Mouse (Mus musculus) forebrain, embryonic 13.5 days (tissue): ENCODE measurements around the gene Scrn1. TPM values are rescaled to one million over a fixed set of nuclear protein-coding genes. Genes with fewer than 3 reads are reported as not detected.

Source experiments
- ATAC-seq: fragments of 200-750 bp; cut with Nextera tagmentation; 2 replicates; pipeline ENCODE4 v1.8.0; 2017
- H3K27ac ChIP-seq: fragments of 300-500 bp; sonication (generic); 2 replicates; pipeline ENCODE4 v1.5.1; 2015; ENCODE audit warnings: inconsistent platforms, mild to moderate bottlenecking, moderate library complexity
- H3K27me3 ChIP-seq: fragments of 300-500 bp; sonication (generic); 2 replicates; pipeline ENCODE4 v1.6.1; 2015; ENCODE audit warnings: mild to moderate bottlenecking, inconsistent platforms
- H3K36me3 ChIP-seq: fragments of 300-500 bp; sonication (generic); 2 replicates; pipeline ENCODE4 v1.6.1; 2015; ENCODE audit warnings: mild to moderate bottlenecking, inconsistent platforms; ENCODE audit not compliant: poor library complexity, severe bottlenecking
- H3K4me1 ChIP-seq: fragments of 300-500 bp; sonication (generic); 2 replicates; pipeline ENCODE4 v1.6.1; 2015; ENCODE audit warnings: inconsistent platforms
- H3K4me2 ChIP-seq: fragments of 300-500 bp; sonication (generic); 2 replicates; pipeline ENCODE4 v1.6.1; 2015; ENCODE audit warnings: inconsistent platforms, mild to moderate bottlenecking, moderate library complexity
- H3K4me3 ChIP-seq: fragments of 300-500 bp; sonication (generic); 2 replicates; pipeline ENCODE4 v1.5.1; 2015; ENCODE audit warnings: mild to moderate bottlenecking, inconsistent platforms
- H3K9ac ChIP-seq: fragments of 300-500 bp; sonication (generic); 2 replicates; pipeline ENCODE4 v1.6.1; 2015; ENCODE audit warnings: mild to moderate bottlenecking, inconsistent platforms
- H3K9me3 ChIP-seq: fragments of 300-500 bp; sonication (generic); replicated peaks from 2 replicates; pipeline ENCODE4 v1.6.1; 2016; ENCODE audit warnings: inconsistent platforms
- WGBS: fragments of 180-500 bp; shearing (Covaris S2); methylation state at CpG from one replicate; pipeline ENCODE4 v1.1.7; 2015; 5-methylcytosine and 5-hydroxymethylcytosine counted together
- polyA plus RNA-seq: library from polyadenylated mRNA; unstranded; fragments of >200 nt; fragmentation: Nextera tagmentation; extraction: Ambion mirVana; gene quantifications from 2 replicates; pipeline ENCODE4 v1.2.1, GENCODE M21; 2015

The Scrn1 gene
- polyA plus RNA-seq, 1 experiment from 2014 or later: 129 TPM

DNA sequence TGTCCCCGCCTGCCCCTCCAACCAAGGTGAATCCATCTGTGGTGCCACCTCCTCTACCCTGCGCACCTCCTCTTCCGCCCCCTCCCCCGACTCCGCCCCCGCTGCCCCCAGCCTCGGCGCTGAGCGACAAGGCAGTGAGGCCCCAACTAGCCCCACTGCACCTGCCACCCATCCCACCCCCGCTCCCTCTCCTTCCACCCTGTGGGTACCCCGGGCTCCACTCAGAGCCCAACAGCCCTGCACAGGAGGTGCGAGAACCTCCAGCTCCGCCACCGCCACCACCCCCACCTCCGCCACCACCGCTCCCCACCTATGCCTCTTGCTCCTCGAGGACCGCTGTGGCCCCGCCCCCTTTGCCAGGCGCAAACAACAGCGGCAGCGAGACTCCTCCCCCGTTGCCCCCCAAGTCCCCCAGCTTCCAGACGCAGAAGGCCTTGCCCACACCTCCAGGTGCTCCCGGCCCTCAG lies 80.8 kb downstream of the Scrn1 start:
- H3K4me2 ChIP-seq: peak overlapping the region; percentile 64
- 6% methylated on average over 24 of the region's 25 CpGs for WGBS
- peaks cover 11% of the 10 kb centered on the region for H3K4me1 ChIP-seq
- H3K27me3 ChIP-seq: no peaks in the 10 kb centered on the region
- H3K27ac ChIP-seq: no peak overlapping the region
- peak; percentile 50 for ATAC-seq
- no peaks in the 10 kb centered on the region for H3K36me3 ChIP-seq
- H3K4me3 ChIP-seq: peak overlapping the region; percentile 28
- H3K9ac ChIP-seq: peak overlapping the region; percentile 45
- H3K9me3 ChIP-seq: no peaks in the 10 kb centered on the region

DNA sequence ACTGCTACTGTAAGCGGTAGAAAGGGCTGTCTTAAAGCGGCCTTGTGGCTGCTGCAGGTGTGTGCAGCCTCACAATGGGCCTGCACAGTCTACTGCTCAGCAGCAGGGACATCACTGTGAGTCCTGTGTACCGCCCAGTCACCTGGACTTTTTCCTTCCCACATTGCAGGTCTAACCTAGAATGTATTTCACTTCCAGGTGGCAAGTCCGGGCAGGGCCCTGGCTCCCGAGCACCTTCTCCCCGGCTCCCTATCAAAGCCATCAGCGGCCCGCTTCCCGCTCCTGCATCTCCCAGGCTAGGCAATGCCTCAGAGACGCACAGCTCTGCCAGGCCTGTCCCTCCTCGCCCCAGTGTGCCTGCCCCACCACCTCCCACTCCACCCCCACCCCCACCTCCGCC lies 81.3 kb downstream of the Scrn1 start:
- Histone ChIP-seq H3K36me3 (no peaks in the 10 kb centered on the region), H3K27me3 (no peaks in the 10 kb centered on the region), H3K9me3 (no peaks in the 10 kb centered on the region), H3K4me3 (peak overlapping the region; percentile 28), H3K4me2 (peak overlapping the region; percentile 64), H3K27ac (no peak overlapping the region), H3K9ac (peak overlapping the region; percentile 45), H3K4me1 (peaks cover 11% of the 10 kb centered on the region)
- peak; percentile 65 for ATAC-seq
- 11% methylated on average over 11 of the region's 12 CpGs for WGBS

DNA sequence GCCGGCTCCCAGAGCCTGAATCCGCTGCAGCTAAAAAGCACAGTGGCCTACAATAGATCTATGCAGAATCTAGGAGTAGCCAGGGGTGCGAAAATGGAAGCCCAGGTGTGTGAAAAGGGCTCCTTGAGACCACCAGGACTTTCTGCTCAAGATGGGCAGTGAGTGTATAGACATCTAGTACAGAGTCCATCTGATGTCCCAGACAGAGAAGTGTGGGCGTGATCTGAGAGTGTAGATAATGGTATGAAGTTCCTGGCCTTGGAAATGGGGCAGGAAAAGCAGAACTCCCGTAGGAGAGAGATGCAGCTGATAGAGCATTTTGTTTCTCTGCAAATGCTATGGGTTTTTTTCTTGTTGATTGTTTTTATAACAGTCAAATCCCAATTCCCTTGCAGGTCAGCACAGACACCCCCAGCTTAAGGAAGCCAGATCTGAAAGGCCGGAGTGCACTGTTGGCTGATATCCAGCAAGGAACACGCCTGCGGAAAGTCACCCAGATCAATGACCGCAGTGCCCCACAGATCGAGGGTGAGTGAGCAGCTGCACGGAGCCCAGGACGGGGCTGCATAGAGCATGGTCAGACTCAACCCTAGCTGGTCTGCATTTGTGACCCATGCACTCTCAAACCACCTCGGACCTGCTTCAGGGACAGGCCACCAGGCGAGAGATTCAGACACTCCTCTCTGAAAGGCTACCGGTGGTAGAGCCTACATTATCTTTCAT lies 84.7 kb downstream of the Scrn1 start:
- 85% methylated on average over 15 of the region's 15 CpGs for WGBS
- Histone ChIP-seq H3K27me3 (no peaks in the 10 kb centered on the region), H3K27ac (no peak overlapping the region), H3K4me1 (peaks cover 22% of the 10 kb centered on the region), H3K9ac (no peak overlapping the region), H3K9me3 (no peaks in the 10 kb centered on the region), H3K36me3 (no peaks in the 10 kb centered on the region), H3K4me2 (no peak overlapping the region), H3K4me3 (no peak overlapping the region)
- no peak for ATAC-seq

- Histone ChIP-seq H3K36me3 (no peaks in the 10 kb centered on the region), H3K9me3 (no peaks in the 10 kb centered on the region), H3K27ac (peak overlapping the region; percentile 40), H3K9ac (no peak overlapping the region), H3K27me3 (no peaks in the 10 kb centered on the region), H3K4me1 (peaks cover 19% of the 10 kb centered on the region), H3K4me2 (no peak overlapping the region), H3K4me3 (no peak overlapping the region)
- WGBS: 61% methylated on average over 5 of the region's 5 CpGs
- peak; percentile 61 for ATAC-seq
Observed at GRCm38 (mm10) chr6:54478646-54479324, 87.5 kb downstream of the Scrn1 start.

- no peak for ATAC-seq
- Histone ChIP-seq H3K36me3 (no peaks in the 10 kb centered on the region), H3K9ac (no peak overlapping the region), H3K27ac (no peak overlapping the region), H3K4me1 (peaks cover 19% of the 10 kb centered on the region), H3K4me2 (no peak overlapping the region), H3K27me3 (no peaks in the 10 kb centered on the region), H3K4me3 (no peak overlapping the region), H3K9me3 (no peaks in the 10 kb centered on the region)
- 82% methylated on average over 19 of the region's 19 CpGs for WGBS
Observed at GRCm38 (mm10) chr6:54475926-54476667, 90.2 kb downstream of the Scrn1 start.

- Histone ChIP-seq H3K9ac (no peak overlapping the region), H3K36me3 (no peaks in the 10 kb centered on the region), H3K9me3 (no peaks in the 10 kb centered on the region), H3K27me3 (no peaks in the 10 kb centered on the region), H3K4me3 (no peak overlapping the region), H3K27ac (no peak overlapping the region), H3K4me1 (peaks cover 9% of the 10 kb centered on the region), H3K4me2 (no peak overlapping the region)
- ATAC-seq: no peak
- WGBS: 69% methylated on average over 8 of the region's 8 CpGs
Observed at GRCm38 (mm10) chr6:54472846-54473715, 93.2 kb downstream of the Scrn1 start.

- Histone ChIP-seq H3K4me1 (peaks cover 9% of the 10 kb centered on the region), H3K27me3 (no peaks in the 10 kb centered on the region), H3K4me3 (no peak overlapping the region), H3K9ac (no peak overlapping the region), H3K27ac (no peak overlapping the region), H3K9me3 (no peaks in the 10 kb centered on the region), H3K36me3 (no peaks in the 10 kb centered on the region), H3K4me2 (no peak overlapping the region)
- no peak for ATAC-seq
- 89% methylated on average over 7 of the region's 7 CpGs for WGBS
Observed at GRCm38 (mm10) chr6:54471866-54472265, 94.4 kb downstream of the Scrn1 start.

- no peak overlapping the region for H3K4me3 ChIP-seq
- peaks cover 17% of the 10 kb centered on the region for H3K4me1 ChIP-seq
- no peak overlapping the region for H3K4me2 ChIP-seq
- no peak overlapping the region for H3K9ac ChIP-seq
- H3K27me3 ChIP-seq: peaks cover 11% of the 10 kb centered on the region; the same call in 1 of the 2 replicates
- ATAC-seq: no peak
- no peaks in the 10 kb centered on the region for H3K36me3 ChIP-seq
- 98% methylated on average over 3 of the region's 3 CpGs for WGBS
- H3K9me3 ChIP-seq: no peaks in the 10 kb centered on the region
- no peak overlapping the region for H3K27ac ChIP-seq
Observed at GRCm38 (mm10) chr6:54467371-54467770, 98.9 kb downstream of the Scrn1 start.

GRCm38 (mm10) chr6:54464926-54465325 lies 101.4 kb downstream of the Scrn1 start:
- H3K27ac ChIP-seq: no peak overlapping the region
- H3K4me3 ChIP-seq: no peak overlapping the region
- H3K4me2 ChIP-seq: no peak overlapping the region
- no peak overlapping the region for H3K9ac ChIP-seq
- WGBS: 90% methylated on average over 4 of the region's 4 CpGs
- no peaks in the 10 kb centered on the region for H3K9me3 ChIP-seq
- no peak for ATAC-seq
- H3K36me3 ChIP-seq: no peaks in the 10 kb centered on the region
- peaks cover 32% of the 10 kb centered on the region for H3K4me1 ChIP-seq
- peaks cover 17% of the 10 kb centered on the region; the same call in 1 of the 2 replicates for H3K27me3 ChIP-seq

- WGBS: 54% methylated on average over 8 of the region's 8 CpGs
- no peak overlapping the region for H3K9ac ChIP-seq
- H3K9me3 ChIP-seq: no peaks in the 10 kb centered on the region
- no peak overlapping the region for H3K27ac ChIP-seq
- 0 out of 2 replicates have a peak, but pooled peaks have one; percentile 24 for ATAC-seq
- H3K4me3 ChIP-seq: no peak overlapping the region
- peaks cover 42% of the 10 kb centered on the region for H3K4me1 ChIP-seq
- H3K36me3 ChIP-seq: no peaks in the 10 kb centered on the region
- no peak overlapping the region for H3K4me2 ChIP-seq
- H3K27me3 ChIP-seq: peaks cover 17% of the 10 kb centered on the region; the same call in 1 of the 2 replicates
Observed at GRCm38 (mm10) chr6:54463701-54464458, 102.4 kb downstream of the Scrn1 start.

DNA sequence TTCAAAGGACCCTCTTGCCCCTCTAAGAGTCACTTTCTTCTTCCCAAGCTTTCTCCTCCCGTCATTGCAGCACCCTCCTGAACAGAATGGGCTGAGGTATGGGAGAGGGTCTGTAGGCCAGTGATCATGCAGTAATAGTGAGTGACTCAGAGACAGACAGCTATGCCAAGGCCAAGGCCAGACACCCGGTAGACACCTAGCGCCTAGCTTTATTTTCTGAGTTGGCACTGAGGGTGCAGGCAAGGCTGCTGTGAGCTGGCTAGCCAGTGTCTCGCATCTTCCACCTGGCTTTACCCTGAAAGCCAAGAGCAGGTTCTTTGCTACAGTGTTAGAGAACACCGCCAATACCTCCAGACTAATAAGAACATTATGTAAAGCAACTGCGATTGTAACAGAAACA lies 103.5 kb downstream of the Scrn1 start:
- Histone ChIP-seq H3K9me3 (no peaks in the 10 kb centered on the region), H3K9ac (no peak overlapping the region), H3K27ac (no peak overlapping the region), H3K4me3 (no peak overlapping the region), H3K4me1 (peaks cover 42% of the 10 kb centered on the region), H3K4me2 (no peak overlapping the region), H3K27me3 (peaks cover 17% of the 10 kb centered on the region; the same call in 1 of the 2 replicates), H3K36me3 (no peaks in the 10 kb centered on the region)
- whole genome bisulfite sequencing: 79% methylated on average over 6 of the region's 6 CpGs
- ATAC-seq: no peak
